Mouse (Mus musculus): Measurements from ENCODE around the gene Krtap1-5.

DNA sequence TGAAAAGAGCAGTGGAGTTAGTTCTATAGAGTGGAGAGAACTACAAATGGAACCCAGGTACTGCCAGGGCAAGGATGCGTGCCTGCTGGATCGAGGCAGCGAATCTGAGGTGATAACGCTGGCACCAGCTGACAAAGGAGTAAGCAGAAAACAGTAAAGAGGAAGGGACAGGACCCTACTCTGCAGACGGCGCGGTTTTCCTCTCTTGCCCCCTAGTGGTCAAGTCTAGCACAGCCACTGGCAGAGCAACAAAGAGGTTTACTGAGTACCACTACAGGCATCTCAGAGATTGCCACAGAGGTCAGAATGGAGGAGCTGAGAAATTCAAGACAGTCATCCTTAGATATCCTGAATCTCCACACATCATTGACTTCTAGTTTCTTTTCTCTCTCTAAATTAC is 6.7 kb downstream of the Krtap1-5 start:
- peak; percentile 92 for TF ChIP-seq CTCF (IDR thresholded peaks at IDR 0.05; ENCODE audit: borderline replicate concordance, extremely low read depth, insufficient read depth, insufficient read length)
- no peak for TF ChIP-seq POLR2A (IDR thresholded peaks at IDR 0.05; ENCODE audit: borderline replicate concordance, extremely low read depth, insufficient read depth, insufficient read length, poor library complexity, severe bottlenecking)
